Comparison of ENCODE assay signal across 8 mouse cellular contexts in genomic region chr9:64736639-64737405, GRCm38 (mm10). TPM values are rescaled to one million over a fixed set of nuclear protein-coding genes. Genes with fewer than 3 reads are reported as not detected.
DNase-seq lines count a peak whose midpoint lies in the region; ATAC-seq lines count a peak whose summit lies in the region.

No protein-coding gene starts in this region.

- peak overlapping the region; percentile 96 for H3K4me3 ChIP-seq in hindbrain, embryonic 12.5 days

- H3K9me3 ChIP-seq in hindbrain, embryonic 12.5 days (replicated peaks): no peaks in the 10 kb centered on the region

- ATAC-seq in hindbrain, embryonic 12.5 days (ENCODE audit: low FRiP score): peak; percentile 87

- H3K27me3 ChIP-seq in hindbrain, embryonic 12.5 days: no peaks in the 10 kb centered on the region

- peak overlapping the region; percentile 83 for H3K4me2 ChIP-seq in hindbrain, embryonic 12.5 days (replicated peaks)

- H3K9ac ChIP-seq in hindbrain, embryonic 12.5 days: peak overlapping the region; percentile 93

- H3K4me1 ChIP-seq in hindbrain, embryonic 12.5 days: peaks cover 7% of the 10 kb centered on the region

- peak; percentile 87 for DNase-seq in ZHBTc4 (ENCODE audit: low read depth, low spot score)
- DNase-seq in cerebellum, postnatal 25 days: peak; percentile 59 to 64
- peak; percentile 46 to 49 for DNase-seq in frontal cortex, postnatal 14 days (ENCODE audit: low spot score in 2 of 2)
- peak; percentile 31 to 37 for DNase-seq in layer of hippocampus, postnatal 25 days (ENCODE audit: extremely low spot score in 1 of 2, low spot score in 1 of 2)
- DNase-seq in lung, postnatal 25 days (ENCODE audit: low spot score): peak; percentile 86
- DNase-seq in right cerebral cortex, adult 18-20 months: peak; percentile 46
- peak; percentile 60 for DNase-seq in urinary bladder, adult 2 months (ENCODE audit: low spot score)

- H3K36me3 ChIP-seq in hindbrain, embryonic 12.5 days: no peaks in the 10 kb centered on the region

- H3K27ac ChIP-seq in hindbrain, embryonic 12.5 days: peak overlapping the region; percentile 92

- 1% methylated on average over 34 of the region's 35 CpGs for WGBS in hindbrain, embryonic 12.5 days

RNA-seq across cellular contexts. Expression of gene Rab11a, which starts 0.7 kb away (rescaled TPM):
- polyA plus RNA-seq in hindbrain, embryonic 12.5 days (2016; fragmentation: Nextera tagmentation; extraction: Ambion mirVana): 297 and 307 TPM in 2 replicates
- 100 to 1,000 TPM; 241 to 253 TPM for total RNA-seq in layer of hippocampus, postnatal 25 days (2021)
- 457 and 556 TPM in 2 replicates for polyA plus RNA-seq in urinary bladder, adult 2 months (2012; rRNA removed)

Comparison
In these comparisons a context has a peak if more than half of its experiments do, and no peak if none do; other contexts are left out.
1. Peak in every context shown above with its lines: DNase-seq, ATAC-seq, H3K4me3 ChIP-seq and H3K27ac ChIP-seq.
2. DNase-seq: peak in every context shown above with its lines; median percentile 87 in ZHBTc4; 86 in lung, postnatal 25 days; 62 in cerebellum, postnatal 25 days; 60 in urinary bladder, adult 2 months; 48 in frontal cortex, postnatal 14 days; 46 in right cerebral cortex, adult 18-20 months; 34 in layer of hippocampus, postnatal 25 days.